13 mouse cellular contexts compared by ENCODE assay signal in the genomic region with DNA sequence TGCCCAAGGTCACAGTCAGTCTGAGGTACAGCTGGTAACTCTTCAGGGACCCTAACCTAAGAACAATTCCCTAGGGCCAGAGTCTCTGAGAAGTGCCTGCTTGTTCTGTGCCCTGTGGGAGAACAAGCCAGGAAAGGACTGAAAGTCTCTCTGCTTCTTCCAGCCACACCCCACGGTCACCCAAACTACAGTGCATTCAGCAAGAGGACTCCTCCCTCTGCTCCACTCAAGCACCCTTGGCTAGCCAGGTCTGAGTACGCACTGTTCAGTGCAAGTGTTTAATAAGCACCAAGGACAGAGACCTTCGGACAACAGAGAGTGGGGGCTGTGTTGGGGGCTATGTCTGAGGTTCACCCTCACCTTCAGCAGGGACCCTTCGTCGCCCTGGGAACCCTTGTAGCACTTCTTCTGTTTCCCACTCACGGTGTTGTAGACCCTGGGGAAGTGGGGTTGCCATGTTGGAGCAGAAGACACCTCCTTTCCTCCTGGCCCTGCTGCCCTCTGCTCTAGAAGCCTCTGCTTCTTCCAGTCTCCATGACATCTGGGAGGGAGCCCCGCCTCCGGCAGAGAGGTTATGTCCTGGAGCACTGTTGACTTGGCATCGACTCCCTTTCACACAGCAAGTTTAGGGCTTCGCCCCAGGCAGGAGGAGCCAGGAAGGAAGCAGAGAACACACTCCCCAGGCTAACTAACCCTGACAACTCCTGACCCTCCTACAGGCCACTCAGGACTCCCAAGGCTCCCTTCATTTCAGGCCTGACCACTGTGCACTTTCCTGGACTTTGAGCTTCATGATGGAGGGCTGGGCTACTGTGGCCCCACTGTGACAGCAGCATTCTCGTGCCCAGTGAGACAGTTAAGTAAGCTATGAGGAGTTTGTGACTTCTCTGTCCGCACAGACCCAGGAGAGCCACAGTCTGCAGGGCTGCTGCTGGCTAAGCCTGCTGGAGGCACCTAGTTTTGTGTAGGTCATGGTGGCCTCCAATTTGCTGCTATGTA. TPM values are rescaled to one million over a fixed set of nuclear protein-coding genes. Genes with fewer than 3 reads are reported as not detected.
DNase-seq lines count a peak whose midpoint lies in the region; ATAC-seq and TF ChIP-seq lines count a peak whose summit lies in the region.
"Had no signal": no experiment of that assay in that cellular context is flagged by ENCODE, and none has a peak within 500 bp of the region (broad histone marks: within the 10 kb centered on the region; RNA-seq: fewer than 3 reads in every experiment).

No protein-coding gene starts in this region.

- peak overlapping the region; percentile 27; the same call in 1 of the 2 replicates for H3K27ac ChIP-seq in lung, postnatal 0 days (ENCODE audit: low read length)
- H3K27ac ChIP-seq: embryonic facial prominence, embryonic 15.5 days; limb, embryonic 13.5 days had no signal

- no peak overlapping the region for H3K4me2 ChIP-seq in lung, postnatal 0 days (replicated peaks; ENCODE audit: low read depth, low read length)
- H3K4me2 ChIP-seq: embryonic facial prominence, embryonic 15.5 days; limb, embryonic 13.5 days had no signal

- no peaks in the 10 kb centered on the region for H3K9me3 ChIP-seq in lung, postnatal 0 days (ENCODE audit: low read length)
- H3K9me3 ChIP-seq: embryonic facial prominence, embryonic 15.5 days; limb, embryonic 13.5 days had no signal

- H3K4me1 ChIP-seq in lung, postnatal 0 days (ENCODE audit: insufficient read depth, low read depth, low read length), result no peaks in the 10 kb centered on the region
- H3K4me1 ChIP-seq: embryonic facial prominence, embryonic 15.5 days; limb, embryonic 13.5 days had no signal

- H3K27me3 ChIP-seq in lung, postnatal 0 days (replicated peaks; ENCODE audit: insufficient read depth, low read length), result no peaks in the 10 kb centered on the region
- H3K27me3 ChIP-seq: embryonic facial prominence, embryonic 15.5 days; limb, embryonic 13.5 days; Patski had no signal

- H3K9ac ChIP-seq in lung, postnatal 0 days (replicated peaks; ENCODE audit: low read depth), result no peak overlapping the region
- H3K9ac ChIP-seq: embryonic facial prominence, embryonic 15.5 days; limb, embryonic 13.5 days had no signal

- WGBS in lung, postnatal 0 days, result 74% methylated on average over 12 of the region's 12 CpGs

- H3K4me3 ChIP-seq in lung, postnatal 0 days (ENCODE audit: low read depth, low read length), result no peak overlapping the region
- H3K4me3 ChIP-seq: embryonic facial prominence, embryonic 15.5 days; limb, embryonic 13.5 days had no signal

- ATAC-seq in lung, postnatal 0 days, result peak; percentile 93
- ATAC-seq in inflammation-experienced regulatory T-cells, adult 6 months, result no peak
- ATAC-seq: Patski had no signal

- DNase-seq in gastrocnemius, adult 18-20 months (ENCODE audit: low spot score), result peak; percentile 54
- no peak for DNase-seq in gastrocnemius, postnatal 10 days
- peak; percentile 30 to 73 for DNase-seq in urinary bladder, postnatal 36 days (ENCODE audit: low spot score in 2 of 2)
- no peak for DNase-seq in urinary bladder, postnatal 25 days (ENCODE audit: low spot score)
- peak; percentile 81 for DNase-seq in lung, postnatal 0 days (ENCODE audit: low spot score)
- DNase-seq in Muller cell, postnatal 12 days (ENCODE audit: inconsistent ontology term), result no peak
- DNase-seq in neural tube, embryonic 10.5 days (ENCODE audit: extremely low spot score, low spot score), result no peak
- DNase-seq: midbrain, embryonic 14.5 days had no signal

- TF ChIP-seq CTCF in lung, postnatal 0 days (IDR thresholded peaks at IDR 0.05), result no peak

- H3K36me3 ChIP-seq in lung, postnatal 0 days (ENCODE audit: insufficient read depth, low read length), result 0 out of 2 replicates have a peak, but pooled peaks cover 4% of the 10 kb centered on the region

- TF ChIP-seq EP300 in lung, postnatal 0 days (IDR thresholded peaks at IDR 0.05), result no peak

RNA-seq across cellular contexts. Expression of gene Ovol3, which starts 16.7 kb away (rescaled TPM):
- not detected for total RNA-seq in gastrocnemius, adult 18-20 months (2021)
- total RNA-seq in gastrocnemius, postnatal 10 days (2021), result under 1 TPM in 1 of 2 experiments, not detected in 1; 0.77 TPM
- polyA plus RNA-seq in lung, postnatal 0 days (2015; fragmentation: Nextera tagmentation; extraction: Ambion mirVana), result 0.27 TPM in 1 of 2 replicates, not detected in the other
- polyA plus RNA-seq in inflammation-experienced regulatory T-cells, adult 6 months (2017; shearing (Covaris generic)), result not detected
- total RNA-seq: granulocyte monocyte progenitor cell, adult 5-6 weeks had no signal
- polyA plus RNA-seq: midbrain, embryonic 14.5 days; Patski had no signal

RNA-seq across cellular contexts. Expression of gene Tbcb, which starts 20.2 kb away (rescaled TPM):
- 10 to 100 TPM; 29.6 to 31.9 TPM for total RNA-seq in gastrocnemius, adult 18-20 months (2021)
- 10 to 100 TPM; 42.8 to 47.0 TPM for total RNA-seq in gastrocnemius, postnatal 10 days (2021)
- 142 and 143 TPM in 2 replicates for polyA plus RNA-seq in lung, postnatal 0 days (2015; fragmentation: Nextera tagmentation; extraction: Ambion mirVana)
- polyA plus RNA-seq in inflammation-experienced regulatory T-cells, adult 6 months (2017; shearing (Covaris generic)), result 100 to 1,000 TPM in 2 of 3 experiments, 10 to 100 TPM in 1; 95.8 to 156 (median 120) TPM

RNA-seq across cellular contexts. Expression of gene Polr2i, which starts 20.5 kb away (rescaled TPM):
- total RNA-seq in gastrocnemius, adult 18-20 months (2021), result 10 to 100 TPM; 57.1 to 57.7 TPM
- total RNA-seq in gastrocnemius, postnatal 10 days (2021), result 10 to 100 TPM; 71.9 to 80.7 TPM
- 122 and 144 TPM in 2 replicates for polyA plus RNA-seq in lung, postnatal 0 days (2015; fragmentation: Nextera tagmentation; extraction: Ambion mirVana)
- 10 to 100 TPM; 51.0 to 54.5 (median 54.2) TPM for polyA plus RNA-seq in inflammation-experienced regulatory T-cells, adult 6 months (2017; shearing (Covaris generic))

RNA-seq across cellular contexts. Expression of gene Thap8, which starts 27.6 kb away (rescaled TPM):
- not detected for total RNA-seq in gastrocnemius, adult 18-20 months (2021)
- total RNA-seq in gastrocnemius, postnatal 10 days (2021), result under 1 TPM; 0.32 to 0.38 TPM
- polyA plus RNA-seq in lung, postnatal 0 days (2015; fragmentation: Nextera tagmentation; extraction: Ambion mirVana), result 0.37 and 0.81 TPM in 2 replicates
- polyA plus RNA-seq in inflammation-experienced regulatory T-cells, adult 6 months (2017; shearing (Covaris generic)), result under 1 TPM; 0.26 to 0.70 (median 0.26) TPM

RNA-seq across cellular contexts. Expression of gene Wdr62, which starts 28.0 kb away (rescaled TPM):
- 1 to 10 TPM; 2.0 to 2.2 TPM for total RNA-seq in gastrocnemius, adult 18-20 months (2021)
- 1 to 10 TPM; 4.9 to 5.9 TPM for total RNA-seq in gastrocnemius, postnatal 10 days (2021)
- polyA plus RNA-seq in lung, postnatal 0 days (2015; fragmentation: Nextera tagmentation; extraction: Ambion mirVana), result 2.5 and 2.7 TPM in 2 replicates
- polyA plus RNA-seq in inflammation-experienced regulatory T-cells, adult 6 months (2017; shearing (Covaris generic)), result 1 to 10 TPM; 1.5 to 5.3 (median 1.5) TPM

Comparison
In these comparisons a context has a peak if more than half of its experiments do, and no peak if none do; other contexts are left out.
1. DNase-seq: peak in gastrocnemius, adult 18-20 months (single experiment), urinary bladder, postnatal 36 days (2 of 2) and lung, postnatal 0 days (single experiment); none in gastrocnemius, postnatal 10 days (single experiment), urinary bladder, postnatal 25 days (single experiment), Muller cell, postnatal 12 days (single experiment) and neural tube, embryonic 10.5 days (single experiment).